Mouse (Mus musculus) brown adipose tissue, adult 24 weeks (tissue): Measurements from ENCODE around the gene Tmem185b. TPM values are rescaled to one million over a fixed set of nuclear protein-coding genes. Genes with fewer than 3 reads are reported as not detected.

Source experiments
- H3K27ac ChIP-seq: fragments of 200-500 bp; replicated peaks from 2 replicates; pipeline ENCODE4 v1.5.1; 2012; ENCODE audit warnings: low read depth, mild to moderate bottlenecking, low read length
- H3K4me1 ChIP-seq: fragments of 200-500 bp; 2 replicates; pipeline ENCODE4 v1.6.1; 2012; ENCODE audit warnings: low read length, mixed read lengths; ENCODE audit not compliant: control insufficient read depth, insufficient read depth, insufficient read length
- H3K4me3 ChIP-seq: fragments of 200-500 bp; 2 replicates; pipeline ENCODE4 v1.5.1; 2012; ENCODE audit warnings: low read depth, mild to moderate bottlenecking, low read length, moderate library complexity; ENCODE audit not compliant: insufficient read depth
- polyA plus RNA-seq: library from polyadenylated mRNA; stranded (reverse); fragments of >200 nt; gene quantifications from 2 replicates; pipeline ENCODE4 v1.2.4, GENCODE M21; 2012; ENCODE audit not compliant: missing spikeins, insufficient read depth, insufficient read length

Gene Tmem185b
- polyA plus RNA-seq, 1 experiment = 5.9 TPM

DNA sequence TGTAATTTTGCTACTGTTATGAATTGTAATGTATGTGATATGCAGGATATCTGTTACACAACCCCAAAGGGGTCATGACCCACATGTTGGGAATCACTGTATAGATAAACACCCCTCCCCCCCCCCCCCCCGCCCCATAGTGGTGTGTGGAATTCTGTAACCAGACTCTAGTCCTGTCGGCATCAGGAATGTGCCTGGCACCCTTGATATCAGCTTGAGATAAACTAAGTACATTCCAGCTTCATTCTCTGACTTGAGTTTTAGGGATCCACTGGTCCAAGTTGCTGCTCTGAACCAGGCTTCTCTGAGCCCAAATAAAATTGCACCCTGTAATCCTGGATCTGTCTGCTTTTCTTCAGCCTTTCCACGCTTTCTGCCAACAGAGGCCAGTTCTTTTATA lies 15.6 kb downstream of the Tmem185b start:
- H3K4me3 ChIP-seq = no peak overlapping the region
- no peaks in the 10 kb centered on the region for H3K4me1 ChIP-seq
- H3K27ac ChIP-seq = no peak overlapping the region

DNA sequence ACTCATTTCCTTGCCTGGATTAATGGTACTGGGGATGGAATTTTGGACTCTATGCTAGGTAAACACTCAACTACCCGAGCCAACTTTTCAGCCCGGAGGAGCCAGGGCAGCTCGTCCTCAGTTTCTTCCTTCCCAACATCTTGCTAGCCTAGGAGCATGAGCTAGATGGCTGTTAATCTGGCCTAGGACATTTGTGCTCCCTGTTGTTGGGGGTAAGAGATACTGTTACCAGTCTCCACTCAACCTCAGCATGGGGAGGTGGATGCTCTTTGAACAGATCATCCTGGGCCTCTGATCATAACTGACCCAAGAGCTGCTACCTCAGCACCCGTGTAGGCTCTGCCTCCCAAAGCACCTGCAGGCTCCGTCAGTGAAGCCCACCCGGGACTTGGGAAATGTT lies 17.4 kb downstream of the Tmem185b start:
- Histone ChIP-seq H3K4me3 (no peak overlapping the region), H3K4me1 (no peaks in the 10 kb centered on the region), H3K27ac (no peak overlapping the region)

DNA sequence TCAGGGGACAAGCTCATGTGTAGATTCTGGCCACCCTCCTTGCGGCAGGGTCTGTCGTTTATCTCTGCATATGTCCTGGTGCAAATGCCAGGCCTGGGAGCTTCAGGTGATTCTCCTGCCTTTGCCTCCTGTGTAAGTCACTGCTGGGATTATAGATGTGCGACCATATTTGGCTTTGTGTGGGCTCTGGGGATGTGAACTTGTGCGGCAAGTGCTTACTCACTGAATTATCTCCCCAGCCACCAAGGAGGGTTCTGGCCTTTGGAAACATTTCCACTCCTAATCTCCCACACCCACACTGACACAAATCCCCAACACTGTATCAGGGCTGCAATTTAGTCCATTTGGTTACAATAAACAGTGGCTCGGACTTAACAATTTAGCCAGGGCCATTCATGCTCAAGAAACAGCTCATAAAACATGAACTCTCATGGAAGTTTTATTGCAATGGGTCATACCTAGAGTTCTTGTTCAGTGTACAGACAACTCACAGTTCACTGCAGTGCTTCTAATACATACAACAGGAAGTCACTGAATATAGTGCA lies 18.7 kb downstream of the Tmem185b start:
- Histone ChIP-seq H3K4me1 (no peaks in the 10 kb centered on the region), H3K4me3 (no peak overlapping the region), H3K27ac (no peak overlapping the region)

DNA sequence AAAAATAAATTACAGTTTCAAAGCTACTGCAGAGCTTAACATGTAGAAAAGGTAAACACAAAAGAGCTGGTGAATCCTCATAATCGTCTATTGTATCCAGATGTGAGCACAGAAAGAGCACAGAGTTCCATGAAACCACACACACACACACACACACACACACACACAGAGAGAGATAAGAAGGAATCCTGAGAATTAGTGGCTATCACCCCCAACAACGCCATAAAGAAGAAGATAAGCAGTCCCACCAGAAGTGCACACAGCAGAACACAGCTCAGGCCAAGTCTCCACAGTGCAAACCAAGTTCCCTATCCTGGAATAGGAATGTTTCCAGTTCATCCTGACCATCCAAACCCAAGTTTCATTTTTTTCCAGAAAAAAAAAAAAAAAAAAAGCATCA lies 19.2 kb downstream of the Tmem185b start:
- no peak overlapping the region for H3K4me3 ChIP-seq
- no peaks in the 10 kb centered on the region for H3K4me1 ChIP-seq
- H3K27ac ChIP-seq = no peak overlapping the region

DNA sequence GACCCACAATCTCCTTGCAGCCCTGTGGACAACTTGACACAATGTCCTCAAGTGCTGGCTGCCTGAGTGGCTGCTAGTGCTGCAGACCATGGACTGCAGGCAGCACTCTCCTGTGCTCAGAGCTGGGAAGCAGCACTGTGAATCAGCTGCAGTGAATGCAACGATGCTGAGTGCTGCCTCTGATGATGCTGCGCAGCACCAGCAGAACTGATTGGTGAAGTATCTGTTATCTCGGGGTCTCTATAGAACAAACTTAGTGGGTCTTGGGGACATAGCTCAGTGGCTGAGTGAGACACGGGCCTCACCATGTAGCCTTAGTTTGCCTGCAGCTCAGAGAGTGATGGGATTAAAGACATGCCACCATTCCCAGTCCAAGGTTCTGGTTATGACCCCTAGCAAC lies 19.7 kb downstream of the Tmem185b start:
- no peak overlapping the region for H3K4me3 ChIP-seq
- no peak overlapping the region for H3K27ac ChIP-seq
- H3K4me1 ChIP-seq = no peaks in the 10 kb centered on the region

DNA sequence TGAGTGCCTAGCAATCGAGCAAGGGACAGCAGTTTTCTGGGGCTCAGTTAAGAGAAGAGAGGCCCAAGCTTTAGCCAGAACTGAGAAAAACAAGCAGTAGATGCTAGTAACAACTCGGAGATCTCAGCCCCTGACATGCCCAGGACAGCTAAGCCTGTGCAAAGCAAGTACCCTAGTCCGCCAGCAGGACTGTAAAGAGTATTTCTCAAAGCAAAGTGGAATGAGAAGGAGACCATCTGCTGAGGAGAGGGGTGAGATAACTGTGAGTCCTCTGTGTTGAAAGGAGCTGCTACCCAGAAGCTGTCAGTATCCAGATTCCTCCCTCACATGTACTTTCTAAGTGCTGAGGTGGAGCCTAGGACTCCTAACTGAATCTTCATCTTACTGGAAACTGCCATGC lies 20.5 kb downstream of the Tmem185b start:
- Histone ChIP-seq H3K4me1 (no peaks in the 10 kb centered on the region), H3K4me3 (no peak overlapping the region), H3K27ac (no peak overlapping the region)

DNA sequence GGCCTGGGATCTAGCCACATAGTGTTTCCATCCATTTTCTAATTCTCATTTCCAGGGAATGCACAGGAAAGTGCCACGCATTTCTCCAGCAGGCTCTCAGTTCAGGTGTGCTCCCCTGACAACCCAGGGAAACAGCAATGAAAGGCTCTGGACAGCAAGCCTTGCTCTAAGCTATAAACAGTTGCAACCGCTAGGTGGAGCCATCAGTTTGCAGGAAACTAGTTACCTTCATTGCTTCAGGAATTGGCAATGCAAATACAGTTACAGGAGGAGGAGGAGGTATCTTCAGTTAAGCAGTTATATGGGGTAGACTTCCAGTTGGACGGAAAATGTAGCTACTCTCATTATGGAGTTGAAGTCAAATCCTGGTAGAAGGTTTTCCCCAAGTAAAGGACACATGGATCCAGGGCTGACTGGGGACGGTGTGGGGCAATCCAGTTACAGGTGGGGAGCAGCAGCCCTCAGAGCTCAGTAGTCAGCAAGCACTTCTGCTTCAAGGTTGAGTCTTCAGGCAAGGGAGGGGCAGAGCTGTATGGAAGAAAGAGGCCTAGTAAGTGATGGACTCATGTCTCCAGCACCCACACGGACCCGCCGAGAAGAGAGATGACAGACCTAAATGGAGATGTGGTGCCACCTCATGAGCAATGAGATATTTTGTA lies 22.8 kb downstream of the Tmem185b start:
- Histone ChIP-seq H3K27ac (no peak overlapping the region), H3K4me3 (no peak overlapping the region), H3K4me1 (no peaks in the 10 kb centered on the region)

DNA sequence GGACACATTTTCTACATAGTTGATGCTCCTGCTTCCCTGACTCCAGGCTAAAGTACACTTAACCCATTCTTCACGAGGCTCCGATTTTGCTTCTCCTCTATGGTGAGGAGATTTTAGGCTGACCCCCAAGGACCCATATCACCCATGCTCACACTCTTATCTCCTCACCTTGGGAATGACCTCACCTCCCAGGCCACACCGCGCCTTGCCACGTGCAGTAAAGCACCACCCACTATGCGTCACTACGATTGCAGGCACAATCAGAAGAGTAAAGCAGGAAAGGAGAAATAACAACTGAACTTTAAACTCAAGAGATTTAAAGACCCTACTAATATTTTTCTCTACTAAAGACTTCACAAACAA lies 23.3 kb downstream of the Tmem185b start:
- no peak overlapping the region for H3K4me3 ChIP-seq

DNA sequence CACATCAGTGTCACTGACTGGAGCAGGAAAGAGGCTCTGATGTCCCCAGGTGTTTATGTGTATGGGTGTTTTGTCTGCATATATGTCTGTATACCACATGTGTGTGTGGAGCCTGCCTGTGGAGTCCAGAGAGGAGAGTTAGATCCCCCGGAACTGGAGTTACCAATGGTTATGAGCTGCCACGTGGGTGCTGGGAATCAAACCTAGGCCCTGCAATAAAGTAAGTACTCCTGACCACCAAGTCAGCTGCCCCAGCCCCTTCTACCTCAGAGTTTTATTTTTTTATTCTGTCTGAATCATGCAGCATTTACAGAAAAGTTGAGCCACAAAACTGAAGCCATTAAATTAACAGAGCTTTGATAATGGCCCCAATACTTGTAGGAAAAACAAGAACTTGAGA lies 24.1 kb downstream of the Tmem185b start:
- no peaks in the 10 kb centered on the region for H3K4me1 ChIP-seq
- no peak overlapping the region for H3K27ac ChIP-seq
- H3K4me3 ChIP-seq = no peak overlapping the region

More for the DNA sequence above, 23.3 kb downstream of the Tmem185b start:
- no peaks in the 10 kb centered on the region for H3K4me1 ChIP-seq
- no peak overlapping the region for H3K27ac ChIP-seq

DNA sequence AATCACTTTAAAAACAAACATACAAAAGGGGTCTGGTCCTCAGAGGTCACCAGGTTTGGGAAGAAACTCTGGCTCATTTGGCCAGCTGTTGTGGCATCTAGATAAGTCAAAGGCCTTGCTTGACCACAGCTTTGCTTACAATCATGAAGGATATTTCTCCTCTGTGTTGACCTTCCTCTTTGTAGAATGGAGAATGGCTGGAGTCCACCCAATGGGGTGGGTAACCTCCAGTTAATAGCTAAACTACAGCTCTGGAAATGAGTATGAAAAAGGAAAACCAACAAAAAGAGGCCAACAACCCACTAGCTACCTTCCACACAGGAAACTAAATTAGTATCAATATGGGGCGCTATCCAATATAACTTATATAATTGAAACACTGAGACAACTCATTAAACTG lies 25.7 kb downstream of the Tmem185b start:
- H3K4me1 ChIP-seq = no peaks in the 10 kb centered on the region
- H3K4me3 ChIP-seq = no peak overlapping the region
- H3K27ac ChIP-seq = no peak overlapping the region

DNA sequence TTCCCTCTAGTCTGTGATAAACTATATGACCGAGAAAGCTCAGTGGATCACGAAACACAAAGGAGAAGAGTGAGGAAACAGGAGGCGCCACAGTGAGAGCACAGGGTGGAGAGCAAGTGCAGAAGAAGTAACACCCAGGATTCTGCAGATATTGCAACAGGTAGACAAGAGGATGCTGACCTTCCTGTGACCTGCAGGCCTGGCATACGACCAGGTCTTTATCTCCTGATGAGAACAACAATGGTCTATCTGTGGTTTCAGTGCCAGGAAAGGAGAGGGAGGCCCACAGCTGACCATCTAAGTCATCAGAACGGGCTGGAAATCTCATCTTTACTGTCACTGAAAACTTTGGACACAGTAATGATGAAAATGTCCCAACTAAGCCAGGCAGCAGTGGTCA lies 29.7 kb downstream of the Tmem185b start:
- Histone ChIP-seq H3K4me3 (no peak overlapping the region), H3K4me1 (no peaks in the 10 kb centered on the region), H3K27ac (no peak overlapping the region)

DNA sequence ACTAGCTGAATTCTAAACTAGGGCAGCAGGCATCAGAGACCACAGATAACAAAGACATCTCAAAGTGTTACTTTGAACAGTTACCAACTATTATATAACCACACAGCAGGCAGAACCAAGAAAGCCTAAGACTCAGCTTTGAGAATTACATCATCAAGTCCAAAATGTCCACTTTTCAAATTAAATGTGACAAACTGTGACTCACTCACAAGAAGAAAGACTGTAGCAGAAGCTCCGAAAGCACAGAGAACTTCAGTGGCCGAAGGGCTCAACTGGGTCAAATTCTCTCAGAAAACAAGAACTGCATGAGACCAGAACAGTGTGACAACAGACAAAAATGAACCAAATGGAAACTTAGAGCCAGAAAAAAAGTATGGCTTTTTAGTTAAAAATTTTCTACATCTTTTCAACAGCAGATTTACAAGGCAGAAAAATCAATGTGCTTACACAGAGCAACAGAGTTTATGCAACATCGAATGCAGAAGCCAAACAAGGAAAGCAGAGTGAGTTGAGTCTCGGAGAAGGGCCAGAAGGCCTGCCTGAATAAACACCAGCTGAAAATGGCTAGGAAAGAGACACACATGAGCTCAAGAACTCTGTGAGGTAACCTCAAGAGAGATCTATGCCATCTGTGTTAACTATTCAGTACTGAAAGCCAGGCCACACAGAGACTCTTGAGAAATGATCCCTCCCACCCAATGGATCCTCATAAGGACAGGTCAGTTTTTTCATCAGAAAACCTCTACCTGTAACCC lies 31.9 kb downstream of the Tmem185b start:
- Histone ChIP-seq H3K27ac (no peak overlapping the region), H3K4me3 (no peak overlapping the region), H3K4me1 (no peaks in the 10 kb centered on the region)

DNA sequence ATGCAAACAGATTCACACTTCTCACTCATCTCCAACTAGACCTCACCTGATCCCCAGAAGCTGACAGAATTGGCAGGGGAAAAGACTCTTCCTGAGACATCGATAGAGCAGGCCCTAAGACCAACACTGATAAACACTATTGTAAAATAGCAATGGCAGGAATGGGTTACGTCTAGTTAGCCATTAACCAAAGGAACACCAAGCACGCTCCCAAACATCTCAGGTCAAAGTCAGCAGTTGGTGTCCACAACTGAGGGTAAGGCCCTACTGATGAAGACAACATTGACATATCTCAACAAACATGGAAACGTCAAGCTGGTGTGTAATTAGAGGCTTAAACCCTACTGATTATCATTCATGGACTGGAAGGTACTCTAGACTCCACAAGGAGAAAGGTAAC lies 39.6 kb downstream of the Tmem185b start:
- H3K4me3 ChIP-seq = no peak overlapping the region
- H3K27ac ChIP-seq = no peak overlapping the region

DNA sequence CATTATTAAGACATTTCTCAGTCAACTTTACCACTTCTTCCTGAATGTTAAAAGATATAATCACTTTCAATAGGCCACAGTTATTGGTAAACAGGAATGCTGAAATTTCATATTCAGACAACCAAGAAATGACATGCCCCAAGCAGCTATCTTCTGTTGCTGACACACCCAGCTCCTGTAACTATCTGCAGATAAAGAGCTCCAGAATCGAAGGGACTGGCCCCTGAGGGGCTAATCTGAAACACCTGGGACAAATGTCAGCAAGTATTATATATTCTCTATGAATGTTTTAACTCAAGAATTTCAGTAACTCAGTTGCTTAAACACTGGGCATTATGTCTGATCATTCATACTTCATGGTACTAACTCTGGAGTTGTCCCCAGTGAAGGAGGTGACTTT lies 44.2 kb downstream of the Tmem185b start:
- Histone ChIP-seq H3K27ac (no peak overlapping the region), H3K4me1 (no peaks in the 10 kb centered on the region), H3K4me3 (no peak overlapping the region)

More for the DNA sequence above, 39.6 kb downstream of the Tmem185b start:
- H3K4me1 ChIP-seq = no peaks in the 10 kb centered on the region
